ENCODE assay signal across 28 mouse cellular contexts in genomic region chr12:50061286-50061685, GRCm38 (mm10).
DNase-seq lines count a peak whose midpoint lies in the region; TF ChIP-seq lines count a peak whose summit lies in the region.
"Had no signal": no experiment of that assay in that cellular context is flagged by ENCODE, and none has a peak within 500 bp of the region (broad histone marks: within the 10 kb centered on the region; RNA-seq: fewer than 3 reads in every experiment).

No protein-coding gene starts in this region.

- no peak for TF ChIP-seq CTCF in layer of hippocampus, adult 2 months (conservative IDR thresholded peaks at IDR 0.05)

- peak overlapping the region; percentile 69 for H3K27ac ChIP-seq in layer of hippocampus, adult 2 months
- H3K27ac ChIP-seq: embryonic facial prominence, embryonic 10.5 days; embryonic facial prominence, embryonic 13.5 days; forebrain, embryonic 12.5 days; forebrain, embryonic 15.5 days; heart, adult 2 months; heart, embryonic 10.5 days; heart, embryonic 13.5 days; hindbrain, embryonic 14.5 days; hindbrain, postnatal 0 days had no signal

- no peak overlapping the region for H3K4me3 ChIP-seq in layer of hippocampus, adult 2 months
- H3K4me3 ChIP-seq: embryonic facial prominence, embryonic 10.5 days; embryonic facial prominence, embryonic 13.5 days; erythroblast, embryonic 14.5 days; forebrain, embryonic 12.5 days; forebrain, embryonic 15.5 days; heart, adult 2 months; heart, embryonic 10.5 days; heart, embryonic 13.5 days had no signal

- peak; percentile 4 to 24 for DNase-seq in cerebellum, postnatal 14 days
- DNase-seq in cerebellum, adult 18-20 months, result no peak
- DNase-seq in layer of hippocampus, adult 2 months (ENCODE audit: low spot score in 2 of 2), result peak in 1 of 2 experiments; percentile 32
- DNase-seq in layer of hippocampus, adult 8-10 months (ENCODE audit: low spot score in 2 of 2), result no peak
- peak; percentile 37 for DNase-seq in left cerebral cortex, adult 11 months (ENCODE audit: low spot score)
- no peak for DNase-seq in left cerebral cortex, adult 18-20 months (ENCODE audit: low spot score in 2 of 2)
- peak; percentile 21 for DNase-seq in right cerebral cortex, adult 18-20 months
- no peak for DNase-seq in right cerebral cortex, postnatal 14 days
- DNase-seq: adrenal gland, adult 8-10 months; adrenal gland, postnatal 25 days; cerebellum, adult 2 months; cerebellum, adult 9-11 months; cerebellum, postnatal 36 days; embryo, embryonic 11 days; gastrocnemius, postnatal 10 days; gastrocnemius, postnatal 36 days; heart, adult 2 months; heart, postnatal 14 days; heart, postnatal 4 days had no signal

Comparison
In these comparisons a context has a peak if more than half of its experiments do, and no peak if none do; other contexts are left out.
1. DNase-seq: peak in cerebellum, postnatal 14 days (2 of 2), left cerebral cortex, adult 11 months (single experiment) and right cerebral cortex, adult 18-20 months (single experiment); none in cerebellum, adult 18-20 months (0 of 2), layer of hippocampus, adult 8-10 months (0 of 2), left cerebral cortex, adult 18-20 months (0 of 2) and right cerebral cortex, postnatal 14 days (single experiment).